Mouse (Mus musculus): ENCODE data around the gene Cd40lg. TPM values are rescaled to one million over a fixed set of nuclear protein-coding genes. Genes with fewer than 3 reads are reported as not detected.

Cd40lg gene
- not detected in 2 replicates for polyA plus RNA-seq (2012; rRNA removed)

DNA sequence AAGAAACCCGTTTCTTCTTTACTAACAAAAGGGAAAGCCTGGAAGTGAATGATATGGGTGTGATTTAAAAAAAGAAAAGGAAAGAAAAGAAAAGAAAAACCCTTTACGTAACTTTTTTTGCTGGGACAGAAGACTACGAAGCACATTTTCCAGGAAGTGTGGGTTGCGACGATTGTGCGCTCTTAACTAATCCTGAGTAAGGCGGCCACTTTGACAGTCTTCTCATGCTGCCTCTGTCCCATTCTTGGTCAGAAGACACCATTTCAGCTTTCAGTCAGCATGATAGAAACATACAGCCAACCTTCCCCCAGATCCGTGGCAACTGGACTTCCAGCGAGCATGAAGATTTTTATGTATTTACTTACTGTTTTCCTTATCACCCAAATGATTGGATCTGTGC lies at the start of gene Cd40lg:
Cd40lg (plus strand) TSS at position 268 of the 400 bp plus-strand sequence.

Other genes starting within 250 kb of the Cd40lg start
- not detected in 2 replicates for gene Brs3, start 169.1 kb upstream of the Cd40lg start, polyA plus RNA-seq (2012; rRNA removed)
- 8.5 and 12.8 TPM in 2 replicates for gene Htatsf1, start 158.6 kb upstream of the Cd40lg start, polyA plus RNA-seq (2012; rRNA removed)
- not detected in 2 replicates for gene Vgll1, start 124.0 kb upstream of the Cd40lg start, polyA plus RNA-seq (2012; rRNA removed)
- 1.8 TPM in 2 replicates for gene Arhgef6, start 126.6 kb downstream of the Cd40lg start, polyA plus RNA-seq (2012; rRNA removed)
- 1.3 and 1.7 TPM in 2 replicates for gene Rbmx, start 180.9 kb downstream of the Cd40lg start, polyA plus RNA-seq (2012; rRNA removed)
- not detected in 2 replicates for gene Gm364, start 197.0 kb downstream of the Cd40lg start, polyA plus RNA-seq (2012; rRNA removed)

All from stomach, adult 2 months (tissue).